Mouse (Mus musculus): ENCODE measurements around the gene Padi4.

Padi4 gene

DNA sequence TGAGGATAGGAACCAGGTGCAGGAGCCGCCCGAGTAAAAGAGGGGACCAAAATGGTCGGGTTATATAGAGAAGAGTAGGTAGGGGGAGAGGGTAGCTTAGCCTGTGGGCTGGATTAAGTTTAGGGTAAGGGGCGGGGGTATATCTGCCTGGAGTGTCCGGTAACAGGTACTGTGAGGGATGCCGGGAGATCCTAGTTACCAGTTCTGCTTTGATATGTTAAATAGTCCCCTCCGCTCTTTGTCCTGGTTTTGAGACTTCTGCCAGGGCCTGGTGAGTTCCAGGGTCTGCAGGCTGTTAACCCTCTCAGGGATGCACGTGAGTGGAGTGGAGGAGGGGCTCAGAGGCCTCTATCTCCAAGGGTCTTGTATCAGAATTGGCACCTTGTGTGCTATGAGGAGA, 70.4 kb downstream of the Padi4 start:
- no peak for DNase-seq (ENCODE audit: extremely low spot score, low spot score)

DNA sequence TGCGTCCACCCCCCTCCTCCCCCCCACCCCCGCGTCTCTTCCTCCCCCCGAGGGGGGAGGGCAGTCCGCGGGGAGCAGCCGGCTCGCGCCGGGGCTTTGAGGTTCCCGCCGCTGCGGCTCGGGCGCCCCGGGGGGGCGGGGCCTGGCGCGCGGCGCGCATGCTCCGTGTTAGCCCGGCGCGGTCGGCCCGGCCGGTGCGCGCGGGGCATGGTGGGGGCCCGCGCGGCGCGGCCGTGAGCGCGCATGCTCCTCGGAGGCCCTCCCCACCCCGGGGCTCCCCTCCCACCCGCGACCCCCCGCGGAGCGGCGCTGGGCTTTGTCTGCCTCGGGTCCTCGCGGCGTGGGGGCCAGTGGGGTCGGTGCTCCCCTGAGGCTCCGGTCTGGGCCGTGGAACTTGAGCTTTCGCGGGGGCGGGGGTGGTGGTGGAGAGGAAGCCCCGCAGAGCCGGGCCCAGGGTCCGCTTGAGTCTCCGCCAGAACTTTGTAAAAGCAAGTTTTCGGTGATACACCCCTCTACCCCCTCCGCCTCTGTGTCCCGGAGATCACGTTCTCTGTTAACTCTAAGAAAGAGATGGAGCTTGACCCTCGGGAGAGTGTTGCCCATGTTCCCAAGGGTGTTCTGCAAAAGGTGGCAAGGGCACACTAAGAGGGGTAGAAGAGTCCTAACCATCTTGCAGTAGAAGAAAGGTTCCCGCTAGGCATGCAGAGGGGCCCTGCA, 71.3 kb downstream of the Padi4 start:
- DNase-seq (ENCODE audit: extremely low spot score, low spot score): peak; percentile 86

DNA sequence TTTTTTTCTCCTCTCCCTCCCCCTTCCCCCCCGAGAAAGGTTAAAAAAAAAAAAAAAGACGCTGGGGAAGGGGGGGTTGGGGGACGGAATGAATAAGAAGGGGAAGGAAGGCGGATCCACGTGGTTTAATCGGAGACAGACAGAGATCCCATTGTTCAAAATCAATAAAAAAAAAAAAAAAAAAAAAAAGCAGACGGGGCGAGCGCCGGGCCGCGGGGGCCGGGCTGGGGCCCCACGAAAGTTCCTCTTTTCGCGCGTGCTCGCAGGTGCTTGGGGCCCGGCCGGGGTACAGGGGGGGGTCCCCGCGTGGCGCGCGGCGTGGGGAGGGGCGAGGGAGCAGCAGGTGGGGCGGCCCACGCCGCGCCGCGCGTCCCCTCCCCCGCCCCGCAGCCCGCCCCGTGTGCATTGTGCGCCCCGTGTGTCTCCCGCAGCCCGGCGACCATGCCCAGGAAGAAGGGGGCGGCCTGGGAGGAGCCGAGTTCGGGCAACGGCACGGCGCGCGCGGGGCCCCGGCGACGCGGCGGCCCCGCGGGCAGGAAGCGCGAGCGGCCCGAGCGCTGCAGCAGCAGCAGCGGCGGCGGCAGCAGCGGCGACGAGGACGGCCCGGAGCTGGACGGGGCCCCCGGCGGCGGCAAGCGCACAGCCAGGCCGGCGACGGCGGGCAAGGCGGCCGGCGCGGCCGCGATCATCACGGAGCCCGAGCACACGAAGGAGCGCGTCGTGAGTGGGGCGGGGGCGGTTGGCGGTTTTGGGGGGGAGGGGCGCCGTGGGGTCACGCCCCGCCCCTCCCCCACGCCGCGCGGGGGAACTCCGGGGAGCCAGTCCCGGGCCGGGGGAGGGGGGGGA, 72.1 kb downstream of the Padi4 start:
- DNase-seq (ENCODE audit: extremely low spot score, low spot score): peak; percentile 67

DNA sequence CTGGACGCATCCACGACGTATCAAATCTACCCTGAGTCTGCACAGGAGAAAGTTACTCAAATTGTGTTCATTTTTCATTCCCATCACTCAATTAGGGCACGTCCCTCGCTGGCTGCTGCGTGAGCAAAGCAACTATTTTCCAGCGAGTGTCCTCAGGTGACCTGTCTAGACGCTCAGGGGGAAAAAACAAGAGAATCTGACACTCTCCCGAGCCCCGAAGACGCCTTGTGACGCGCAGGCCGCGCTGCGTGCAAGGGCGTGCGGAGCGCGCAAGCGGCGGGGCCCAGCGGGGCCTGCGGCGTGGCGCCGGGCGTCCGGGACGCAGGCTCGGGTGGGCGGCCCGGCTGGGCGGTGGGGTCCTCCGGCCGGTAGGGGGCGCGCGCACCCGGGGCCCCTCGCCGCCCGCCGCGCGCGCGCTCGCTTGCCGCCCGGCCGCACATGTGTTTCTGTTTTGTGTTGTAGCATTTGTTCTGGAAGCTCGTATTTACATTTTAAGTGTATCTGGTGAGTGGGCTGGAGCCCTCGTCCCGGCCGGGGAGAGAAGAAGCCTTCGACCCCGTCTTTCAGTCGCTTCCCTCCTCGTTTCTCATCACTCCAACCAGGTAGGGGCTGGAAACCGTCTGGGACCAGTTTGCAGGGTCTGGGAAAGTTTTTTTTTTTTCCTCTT, 72.9 kb downstream of the Padi4 start:
- DNase-seq (ENCODE audit: extremely low spot score, low spot score): peak; percentile 87

DNA sequence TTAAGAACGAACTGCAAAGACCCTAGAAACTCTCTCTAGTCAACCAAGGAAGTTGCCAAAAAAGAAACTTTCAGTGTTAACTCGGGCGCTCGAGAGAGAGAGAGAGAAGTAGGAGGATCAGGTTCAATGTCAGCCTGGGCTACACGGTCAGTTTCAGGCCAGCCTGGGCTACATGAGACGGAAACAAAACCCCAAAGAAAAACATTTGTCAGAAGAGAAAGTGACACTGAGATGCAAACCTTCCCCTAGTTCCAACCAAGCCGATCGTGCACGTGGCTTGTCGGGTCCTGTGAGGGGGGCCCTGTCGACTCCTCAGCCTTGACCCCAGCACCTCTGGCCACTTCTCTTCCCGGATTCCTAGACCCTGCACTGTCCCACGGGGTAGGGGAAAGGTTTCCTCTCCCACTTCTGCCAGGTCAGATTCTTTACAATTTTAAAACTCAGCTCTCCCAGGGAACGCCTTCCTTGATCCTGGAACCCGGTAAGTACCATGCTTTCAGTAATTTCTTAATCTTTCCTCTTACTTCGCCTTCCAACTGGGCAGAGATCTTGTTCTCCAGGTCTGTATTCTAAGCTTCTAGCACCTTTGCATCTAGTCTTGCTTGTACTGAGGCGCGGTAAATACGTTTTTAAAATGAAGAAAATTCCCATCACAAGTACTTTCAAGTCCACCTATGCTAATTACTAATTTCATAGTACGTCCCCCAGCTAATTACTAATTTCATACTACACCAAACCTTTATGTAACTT, 73.6 kb downstream of the Padi4 start, which contains the start of gene Rcc2:
Gene Rcc2, plus strand, starts transcription at position 273 of the 750 bp plus-strand sequence.
- DNase-seq (ENCODE audit: extremely low spot score, low spot score): no peak

DNA sequence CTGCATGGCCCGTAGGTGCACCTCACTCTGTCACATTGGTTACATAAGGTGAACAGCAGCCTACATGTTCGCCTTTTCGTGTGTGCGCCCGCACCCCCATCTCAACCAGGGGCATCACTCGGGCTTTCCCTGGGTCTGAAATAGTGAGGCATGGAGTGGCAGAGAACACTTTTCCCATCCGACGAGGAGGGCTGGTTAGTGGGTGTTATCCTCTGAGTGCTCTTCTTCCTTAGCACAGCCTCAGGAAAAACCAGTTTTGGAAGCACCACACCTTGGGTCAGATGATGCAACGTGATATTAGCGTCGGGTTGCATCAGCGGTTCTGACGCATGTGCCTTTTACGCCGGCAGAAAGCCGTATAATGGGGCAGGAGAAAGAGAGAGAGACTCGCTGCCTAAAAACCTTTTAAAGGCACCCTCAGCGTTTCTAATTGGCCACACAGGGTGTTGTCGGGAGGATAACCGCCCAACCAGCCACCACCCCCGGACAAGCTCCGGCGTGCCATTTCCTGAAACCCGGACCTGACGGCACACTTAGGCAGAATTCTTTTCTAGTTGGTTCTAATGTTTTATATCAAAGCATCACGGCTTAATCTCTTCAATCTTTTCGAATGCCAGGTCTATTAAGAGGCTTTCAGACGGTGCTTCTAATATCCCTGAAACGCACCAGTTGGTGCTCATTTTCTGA, 74.5 kb downstream of the Padi4 start:
- DNase-seq (ENCODE audit: extremely low spot score, low spot score): peak; percentile 44

Data from neural tube, embryonic 10.5 days (tissue).